8 mouse cellular contexts compared by ENCODE assay signal in the genomic region with DNA sequence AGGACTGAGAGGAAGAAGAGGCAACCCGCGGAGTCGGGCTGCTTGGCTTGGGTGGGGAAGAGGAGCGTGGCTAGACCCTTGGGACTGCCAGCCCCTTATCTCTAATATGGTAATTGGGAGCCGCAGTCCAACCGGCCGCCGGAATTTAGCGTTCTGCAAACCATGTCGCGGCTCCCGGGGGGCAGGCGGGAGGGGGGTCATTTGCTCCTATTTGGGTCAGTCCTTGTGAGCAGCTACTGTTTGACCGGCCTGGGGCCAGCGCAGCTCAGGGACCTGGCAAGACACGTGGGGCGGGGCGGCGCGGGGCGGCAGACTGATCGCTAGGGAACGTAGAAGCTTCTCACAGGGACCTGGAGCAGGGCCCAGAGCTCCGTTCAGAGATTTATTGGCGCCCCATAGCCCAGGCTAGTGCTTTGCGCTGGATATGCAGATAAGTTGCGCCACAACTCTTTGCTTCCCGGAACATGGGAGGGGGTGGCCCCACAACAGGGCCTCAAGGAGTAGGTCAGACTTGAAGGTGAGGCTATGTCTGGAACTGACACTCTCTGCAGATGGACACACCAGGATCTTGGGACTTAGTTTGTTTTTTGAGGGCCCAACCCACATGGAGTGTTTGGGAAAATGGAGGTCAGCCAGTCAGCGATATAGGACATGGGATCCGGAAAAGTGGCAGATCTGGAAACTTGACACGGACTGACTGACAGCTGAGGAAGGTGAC. TPM values are rescaled to one million over a fixed set of nuclear protein-coding genes. Genes with fewer than 3 reads are reported as not detected.
DNase-seq lines count a peak whose midpoint lies in the region; ATAC-seq lines count a peak whose summit lies in the region.

No protein-coding gene starts in this region.

- H3K4me3 ChIP-seq in hindbrain, embryonic 13.5 days = peak overlapping the region; percentile 59

- H3K27me3 ChIP-seq in hindbrain, embryonic 13.5 days = no peaks in the 10 kb centered on the region

- DNase-seq in NIH3T3 (ENCODE audit: low read depth) = peak; percentile 92
- DNase-seq in cerebellum, postnatal 25 days = peak; percentile 78 to 86
- DNase-seq in frontal cortex, postnatal 25 days (ENCODE audit: low spot score in 2 of 2) = peak; percentile 50 to 53
- peak; percentile 67 to 76 for DNase-seq in layer of hippocampus, postnatal 36 days
- peak; percentile 87 to 93 for DNase-seq in lung, postnatal 4 days
- peak; percentile 69 for DNase-seq in right cerebral cortex, adult 18-20 months
- peak; percentile 81 for DNase-seq in urinary bladder, adult 2 months (ENCODE audit: low spot score)

- no peaks in the 10 kb centered on the region for H3K9me3 ChIP-seq in hindbrain, embryonic 13.5 days

- WGBS in hindbrain, embryonic 13.5 days = 4% methylated on average over 31 of the region's 31 CpGs

- H3K27ac ChIP-seq in hindbrain, embryonic 13.5 days = peak overlapping the region; percentile 96

- peak overlapping the region; percentile 98 for H3K4me2 ChIP-seq in hindbrain, embryonic 13.5 days

- H3K36me3 ChIP-seq in hindbrain, embryonic 13.5 days = peaks cover 36% of the 10 kb centered on the region

- H3K9ac ChIP-seq in hindbrain, embryonic 13.5 days = peak overlapping the region; percentile 80

- ATAC-seq in hindbrain, embryonic 13.5 days (ENCODE audit: low FRiP score) = peak; percentile 24

- peaks cover 26% of the 10 kb centered on the region for H3K4me1 ChIP-seq in hindbrain, embryonic 13.5 days (replicated peaks)

RNA-seq across cellular contexts. Expression of a gene that starts 9.9 kb away (rescaled TPM):
- polyA plus RNA-seq in hindbrain, embryonic 13.5 days (2015; fragmentation: Nextera tagmentation; extraction: Ambion mirVana) = 53.1 and 54.7 TPM in 2 replicates
- 100 to 1,000 TPM in 1 of 2 experiments, 10 to 100 TPM in 1; 96.0 to 104 TPM for total RNA-seq in layer of hippocampus, postnatal 36 days (2021)
- 46.3 and 52.2 TPM in 2 replicates for polyA plus RNA-seq in urinary bladder, adult 2 months (2012; rRNA removed)

RNA-seq across cellular contexts. Expression of a gene that starts 10.5 kb away (rescaled TPM):
- 83.1 and 86.9 TPM in 2 replicates for polyA plus RNA-seq in hindbrain, embryonic 13.5 days (2015; fragmentation: Nextera tagmentation; extraction: Ambion mirVana)
- total RNA-seq in layer of hippocampus, postnatal 36 days (2021) = 10 to 100 TPM; 36.4 to 40.3 TPM
- polyA plus RNA-seq in urinary bladder, adult 2 months (2012; rRNA removed) = 67.2 and 75.9 TPM in 2 replicates

RNA-seq across cellular contexts. Expression of a gene that starts 17.8 kb away (rescaled TPM):
- 1.7 and 2.2 TPM in 2 replicates for polyA plus RNA-seq in hindbrain, embryonic 13.5 days (2015; fragmentation: Nextera tagmentation; extraction: Ambion mirVana)
- total RNA-seq in layer of hippocampus, postnatal 36 days (2021) = 10 to 100 TPM; 19.8 to 21.7 TPM
- 1.6 and 1.8 TPM in 2 replicates for polyA plus RNA-seq in urinary bladder, adult 2 months (2012; rRNA removed)

RNA-seq across cellular contexts. Expression of a gene that starts 22.6 kb away (rescaled TPM):
- 114 and 143 TPM in 2 replicates for polyA plus RNA-seq in hindbrain, embryonic 13.5 days (2015; fragmentation: Nextera tagmentation; extraction: Ambion mirVana)
- 10 to 100 TPM; 63.1 to 69.8 TPM for total RNA-seq in layer of hippocampus, postnatal 36 days (2021)
- 100 and 132 TPM in 2 replicates for polyA plus RNA-seq in urinary bladder, adult 2 months (2012; rRNA removed)

RNA-seq across cellular contexts. Expression of a gene that starts 24.1 kb away (rescaled TPM):
- 11.5 and 11.7 TPM in 2 replicates for polyA plus RNA-seq in hindbrain, embryonic 13.5 days (2015; fragmentation: Nextera tagmentation; extraction: Ambion mirVana)
- 10 to 100 TPM; 13.8 to 14.2 TPM for total RNA-seq in layer of hippocampus, postnatal 36 days (2021)
- polyA plus RNA-seq in urinary bladder, adult 2 months (2012; rRNA removed) = 83.5 and 88.1 TPM in 2 replicates

Comparison
In these comparisons a context has a peak if more than half of its experiments do, and no peak if none do; other contexts are left out.
1. Peak in every context shown above with its lines: DNase-seq, ATAC-seq, H3K4me3 ChIP-seq and H3K27ac ChIP-seq.